Mouse (Mus musculus) bone marrow macrophage, adult 2 months (primary cell): Measurements from ENCODE around the gene Fbxw10.

Source experiments
- CTCF ChIP-seq: IDR thresholded peaks from 2 replicates; pipeline ENCODE4 v1.5.1; 2012; ENCODE audit warnings: low read depth, mild to moderate bottlenecking, low read length, moderate library complexity
- POLR2A ChIP-seq: IDR thresholded peaks from 2 replicates; pipeline ENCODE4 v1.6.1; 2012; ENCODE audit warnings: mild to moderate bottlenecking, low read depth, low read length, borderline replicate concordance

- TF ChIP-seq CTCF (no peak), POLR2A (no peak)
Observed at GRCm38 (mm10) chr11:62844562-62844961, 2.3 kb upstream of the Fbxw10 start.
